Mouse (Mus musculus): ENCODE data around the gene Taok3.

Gene Taok3

GRCm38 (mm10) chr5:117146165-117146564 lies 26.2 kb downstream of the Taok3 start:
- DNase-seq (ENCODE audit: low spot score) = no peak

DNA sequence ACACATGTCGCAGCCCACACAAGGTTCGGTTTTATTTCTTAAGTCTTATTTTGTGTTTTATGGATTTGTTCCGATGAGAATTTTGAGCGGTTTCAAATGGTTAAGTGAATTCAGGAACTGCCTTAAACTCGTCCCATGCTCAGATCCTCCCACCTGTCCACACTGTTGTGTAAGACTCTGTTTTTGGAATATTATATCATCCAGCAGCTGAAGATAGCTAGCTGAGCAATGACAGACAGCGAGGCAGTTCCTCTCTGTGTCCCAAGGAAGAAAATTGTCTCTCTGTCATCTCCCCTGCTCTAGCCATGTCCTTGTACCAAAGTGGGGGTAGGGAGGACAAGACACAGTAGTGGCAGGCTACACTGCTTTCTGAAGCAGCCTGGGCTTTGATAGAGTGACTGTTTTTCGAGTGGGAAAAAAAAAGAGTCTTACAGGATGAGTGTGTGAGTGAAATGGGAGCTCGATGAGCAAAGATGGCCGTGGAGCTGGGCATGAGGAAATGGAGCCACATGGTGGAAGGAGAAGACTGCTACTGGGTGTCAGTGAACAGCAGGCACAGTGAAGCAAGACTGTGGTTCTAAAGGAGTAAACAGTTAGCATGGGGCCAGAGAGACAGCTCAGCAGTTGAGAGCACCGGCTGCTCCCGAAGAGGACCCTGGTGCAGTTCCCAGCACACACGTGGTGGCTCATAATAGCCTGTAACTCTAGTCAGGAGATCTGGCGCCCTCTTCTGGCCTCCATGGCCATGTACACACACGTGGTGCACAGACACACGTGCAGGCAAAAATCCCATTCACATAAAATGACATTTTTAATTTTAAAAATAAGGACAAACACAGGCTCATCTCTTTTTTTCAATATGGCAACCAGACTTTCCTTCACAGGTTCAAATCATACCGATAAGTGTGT lies 27.5 kb downstream of the Taok3 start:
- no peak for DNase-seq (ENCODE audit: low spot score)

- DNase-seq (ENCODE audit: low spot score) = no peak
Measured at GRCm38 (mm10) chr5:117149054-117149942, 29.4 kb downstream of the Taok3 start.

DNA sequence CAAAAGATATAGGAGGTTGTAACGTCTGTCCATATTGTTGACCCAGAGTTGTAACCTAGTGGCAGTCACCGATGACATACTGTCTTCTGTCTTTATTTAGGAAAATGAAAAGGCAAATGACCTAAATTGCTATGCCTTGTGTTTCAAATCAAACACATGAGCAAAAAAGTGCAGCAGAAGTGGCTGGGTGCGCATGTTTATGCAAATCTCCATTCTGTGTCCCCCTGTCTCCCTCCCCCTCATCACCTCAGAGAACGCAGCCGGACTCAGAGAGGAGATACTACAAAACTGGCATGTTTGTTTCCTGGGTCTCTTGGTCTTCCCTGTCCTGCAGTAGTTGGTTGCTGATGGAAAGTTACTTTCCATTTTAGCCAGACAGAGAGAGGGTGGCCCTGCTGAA lies 30.1 kb downstream of the Taok3 start:
- no peak for DNase-seq (ENCODE audit: low spot score)

GRCm38 (mm10) chr5:117152944-117153343 lies 33.0 kb downstream of the Taok3 start:
- DNase-seq (ENCODE audit: low spot score) = no peak

DNA sequence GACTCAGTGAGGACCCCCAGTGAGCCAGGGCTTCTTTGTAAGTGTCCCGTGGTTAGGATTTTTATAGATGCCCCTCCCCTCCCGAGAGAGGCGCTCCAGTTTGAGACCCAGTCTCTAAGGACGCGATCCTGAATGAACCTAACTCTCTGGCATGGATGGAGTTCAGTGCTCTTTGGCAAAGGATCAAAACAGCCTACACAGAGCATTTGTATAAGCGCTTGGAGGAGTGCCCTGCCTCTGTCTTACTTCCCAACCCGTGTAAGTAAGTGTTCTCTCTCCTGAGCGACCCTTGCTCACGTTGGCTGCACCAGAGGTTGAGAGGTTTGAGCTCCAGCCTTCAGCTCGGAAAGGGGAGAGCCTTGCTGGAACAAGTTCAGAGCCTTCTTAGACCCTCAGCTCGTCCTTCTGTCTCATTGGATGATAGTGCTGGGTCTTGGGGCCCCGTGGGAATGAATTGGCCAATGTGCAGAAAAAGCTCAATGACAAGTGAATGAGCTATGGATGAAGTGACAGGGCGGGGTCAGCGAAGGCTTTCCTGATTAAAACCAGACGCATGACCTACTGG lies 33.7 kb downstream of the Taok3 start:
- peak; percentile 92 for DNase-seq (ENCODE audit: low spot score)

DNA sequence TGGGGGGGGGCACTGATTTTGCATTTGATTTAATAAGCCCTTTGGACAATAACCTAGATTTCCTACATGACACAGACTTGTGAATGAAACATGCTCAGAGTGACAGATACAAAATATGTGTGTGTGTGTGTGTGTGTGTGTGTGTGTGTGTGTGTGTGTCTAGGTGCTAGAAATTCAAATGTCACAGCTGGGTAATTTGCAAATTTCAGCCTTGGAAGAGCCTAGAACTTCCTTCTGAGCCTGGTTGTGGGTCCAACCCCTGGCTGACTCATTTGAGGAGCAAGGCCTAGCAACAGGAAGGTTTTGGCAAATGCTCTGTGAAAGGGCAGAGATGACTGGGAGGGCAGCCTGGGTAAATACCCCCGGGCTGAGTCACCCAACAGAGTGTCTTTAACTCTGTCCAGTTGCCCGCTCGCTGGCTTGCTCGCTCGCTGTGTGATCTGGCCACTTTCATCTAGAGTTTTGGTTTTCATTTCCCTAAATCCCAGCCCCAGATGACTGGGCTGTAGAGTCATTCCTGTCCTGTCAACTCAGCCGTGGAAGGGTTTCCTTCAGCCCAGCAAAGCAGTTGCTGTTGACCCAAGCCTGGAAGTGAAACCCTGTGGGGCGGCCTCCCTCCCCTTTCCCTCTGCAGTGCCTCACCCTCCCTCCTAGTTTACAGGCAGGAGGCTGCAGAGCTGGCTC lies 38.5 kb downstream of the Taok3 start:
- DNase-seq (ENCODE audit: low spot score) = peak; percentile 90

DNA sequence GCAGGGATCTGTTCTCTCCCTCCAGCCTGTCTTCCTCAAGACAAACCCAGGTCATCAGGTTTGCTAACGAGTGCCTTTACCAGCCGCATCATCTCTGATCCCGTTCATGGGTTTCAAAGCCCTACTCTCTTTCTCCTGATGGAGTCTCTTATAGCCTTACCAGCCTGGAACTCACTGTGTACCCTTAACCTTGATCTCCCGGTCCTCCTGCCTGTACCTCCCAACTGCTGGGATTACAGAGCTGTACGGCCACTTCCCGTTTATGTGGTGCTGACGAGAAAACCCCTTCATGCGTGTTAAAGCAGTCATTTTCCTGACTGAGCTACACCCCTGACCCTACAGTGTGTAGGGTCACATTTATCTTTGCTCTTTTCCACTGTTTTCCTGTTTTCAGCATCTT lies 39.4 kb downstream of the Taok3 start:
- no peak for DNase-seq (ENCODE audit: low spot score)

DNA sequence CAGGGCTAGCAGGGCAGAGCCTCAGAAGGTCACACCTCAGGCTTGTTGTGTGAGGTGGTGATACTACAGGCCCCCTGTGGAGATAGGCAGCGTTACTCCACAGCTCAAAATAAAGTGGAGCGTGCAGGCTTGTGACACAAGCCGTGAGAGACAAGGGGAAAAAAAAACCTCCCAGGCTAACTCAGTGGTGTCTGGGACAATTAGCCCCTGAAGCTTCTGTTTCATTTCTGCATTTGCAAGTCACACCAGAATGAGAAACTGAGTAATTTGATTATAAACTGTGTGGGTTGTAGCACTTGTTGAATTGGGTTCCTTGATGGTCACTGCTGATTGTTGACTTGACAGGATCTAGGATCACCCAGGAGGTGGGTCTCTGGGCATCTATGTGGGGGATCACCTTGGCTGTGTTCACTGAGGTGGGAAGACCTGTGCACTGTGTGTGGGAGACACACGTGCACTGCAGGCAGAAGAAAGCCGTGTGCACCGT lies 39.9 kb downstream of the Taok3 start:
- DNase-seq (ENCODE audit: low spot score) = no peak

DNA sequence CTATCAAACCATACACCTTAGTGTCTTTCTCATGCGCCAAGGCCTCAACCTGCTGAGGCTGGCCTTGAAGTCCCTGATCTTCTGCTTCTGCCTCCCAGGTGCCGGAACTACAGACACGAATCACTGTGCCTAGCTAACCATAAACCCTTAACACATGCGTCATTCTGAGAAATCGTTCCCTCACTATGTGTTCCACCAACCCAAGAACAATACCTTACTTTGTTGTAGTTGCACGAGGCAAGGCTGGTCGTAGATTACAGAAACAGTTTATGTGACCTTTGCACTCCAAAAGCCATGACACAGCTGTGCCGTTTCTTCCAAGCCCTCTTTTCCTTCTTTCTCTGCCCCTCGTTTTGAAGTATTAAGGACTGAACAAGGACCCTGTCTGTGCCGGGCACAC lies 40.6 kb downstream of the Taok3 start:
- no peak for DNase-seq (ENCODE audit: low spot score)

- DNase-seq (ENCODE audit: low spot score) = no peak
Measured at GRCm38 (mm10) chr5:117163790-117164189, 43.9 kb downstream of the Taok3 start.

GRCm38 (mm10) chr5:117164516-117164915 lies 44.6 kb downstream of the Taok3 start:
- DNase-seq (ENCODE audit: low spot score) = no peak

DNA sequence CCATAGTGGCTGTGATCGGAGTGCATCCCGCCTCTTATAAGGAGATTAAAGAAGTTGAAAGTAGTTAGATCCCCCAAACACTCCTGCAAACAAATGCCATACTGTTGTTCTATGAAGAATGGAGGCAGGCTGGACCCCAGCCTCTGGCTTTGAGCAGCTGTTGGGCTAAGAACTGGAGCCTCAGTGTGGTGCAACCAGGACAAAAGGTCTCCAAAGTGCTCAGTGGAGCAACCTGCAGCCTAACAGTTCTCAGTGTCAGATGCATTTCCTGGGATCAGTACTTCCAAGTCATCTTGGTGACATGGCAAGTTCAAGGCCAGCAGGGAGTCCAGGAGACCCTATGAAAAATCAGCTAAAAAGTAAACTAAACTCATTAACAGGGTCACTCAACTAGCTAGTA lies 45.0 kb downstream of the Taok3 start:
- no peak for DNase-seq (ENCODE audit: low spot score)

- no peak for DNase-seq (ENCODE audit: low spot score)
Measured at GRCm38 (mm10) chr5:117165946-117166345, 46.0 kb downstream of the Taok3 start.

DNA sequence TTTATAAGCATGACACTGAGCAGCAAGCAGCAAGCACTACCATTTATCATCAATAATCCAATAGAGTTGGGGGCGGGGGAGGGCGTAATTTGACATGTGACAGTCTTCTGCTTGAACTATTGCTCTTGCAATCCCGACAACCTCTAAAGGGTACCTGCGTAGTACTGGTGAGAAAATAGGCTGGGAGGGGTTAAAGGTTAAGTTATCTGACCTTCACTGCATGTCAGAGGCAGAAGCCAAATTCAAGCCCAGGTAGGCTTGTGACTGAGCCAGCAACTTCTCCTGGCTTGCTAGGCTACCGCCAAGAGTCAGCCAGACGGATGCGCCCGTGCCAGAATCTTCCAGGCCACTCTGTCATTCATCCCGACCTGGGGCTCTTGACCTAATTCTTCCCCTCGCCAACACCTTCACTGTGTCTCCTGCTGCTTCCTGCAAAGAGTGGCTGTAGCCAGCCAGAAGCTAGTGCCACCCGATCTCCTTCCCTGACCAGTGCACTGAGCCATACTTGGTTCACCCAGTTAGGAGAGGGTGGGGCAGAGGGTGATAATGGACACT lies 47.0 kb downstream of the Taok3 start:
- no peak for DNase-seq (ENCODE audit: low spot score)

- no peak for DNase-seq (ENCODE audit: low spot score)
Measured at GRCm38 (mm10) chr5:117168351-117169100, 48.6 kb downstream of the Taok3 start.

- no peak for DNase-seq (ENCODE audit: low spot score)
Measured at GRCm38 (mm10) chr5:117174057-117174456, 54.1 kb downstream of the Taok3 start.

DNA sequence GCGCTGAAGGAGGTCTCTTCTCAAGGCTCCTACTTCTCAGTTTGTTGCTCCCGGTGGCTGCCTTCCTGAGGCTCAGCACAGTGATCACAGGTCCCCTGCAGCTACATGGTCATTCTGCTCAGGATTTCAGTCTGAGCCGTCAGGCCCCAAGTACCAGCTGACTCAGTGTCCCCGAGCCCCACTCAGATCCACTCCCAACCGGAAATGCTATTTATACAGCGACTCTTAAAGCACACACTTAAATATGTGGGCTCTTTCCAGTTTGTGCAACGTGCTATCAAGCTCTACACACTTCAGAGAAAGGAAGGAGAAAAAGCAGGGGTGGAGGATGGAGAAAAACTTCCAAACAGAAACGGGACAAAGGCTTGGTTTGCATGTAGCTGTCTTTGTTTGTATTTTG lies 56.0 kb downstream of the Taok3 start:
- DNase-seq (ENCODE audit: low spot score) = no peak

DNA sequence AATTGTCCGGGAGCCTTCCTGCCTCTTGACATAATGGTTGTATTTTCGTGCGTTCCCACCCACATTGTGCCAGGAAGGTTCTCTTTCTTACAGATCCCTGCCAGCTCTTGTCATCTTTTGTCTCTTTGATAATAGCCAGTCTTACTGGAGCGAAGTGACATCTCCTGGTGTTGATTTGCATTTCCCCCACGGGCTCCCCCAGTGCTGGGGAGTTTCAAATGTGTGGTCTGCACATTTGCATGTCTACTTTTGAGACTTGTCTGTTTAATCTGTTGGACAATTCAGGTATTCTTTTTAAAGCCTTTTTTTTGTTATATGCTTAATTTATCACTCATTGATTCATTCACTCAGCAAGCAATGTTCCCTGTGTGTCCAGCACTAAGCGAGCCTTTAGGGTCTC lies 58.1 kb downstream of the Taok3 start:
- DNase-seq (ENCODE audit: low spot score) = no peak

DNA sequence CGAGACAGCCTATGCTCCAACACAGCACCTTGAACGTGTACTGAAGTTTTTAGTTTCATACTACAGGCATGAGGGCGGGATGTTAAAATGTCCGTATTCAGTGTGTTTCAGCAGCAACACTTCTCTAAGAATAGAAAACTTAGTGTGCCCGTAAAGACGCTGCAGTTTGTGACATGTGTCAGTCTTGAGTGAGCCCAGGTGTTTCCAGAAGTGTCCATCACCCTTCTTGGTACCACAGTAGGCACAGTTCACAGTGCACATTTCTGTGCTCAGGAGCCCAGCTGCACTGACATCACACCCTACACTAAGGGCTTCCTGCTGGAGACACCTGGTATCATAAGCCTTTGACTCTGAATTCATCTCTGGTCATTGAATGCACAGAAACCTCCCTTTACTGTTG lies 58.6 kb downstream of the Taok3 start:
- DNase-seq (ENCODE audit: low spot score) = no peak

GRCm38 (mm10) chr5:117181921-117182320 lies 62.0 kb downstream of the Taok3 start:
- DNase-seq (ENCODE audit: low spot score) = peak; percentile 22
